Mouse (Mus musculus): ENCODE measurements around the gene Sfmbt2. TPM values are rescaled to one million over a fixed set of nuclear protein-coding genes. Genes with fewer than 3 reads are reported as not detected.

Gene Sfmbt2
- polyA plus RNA-seq, 1 experiment = 0.19 TPM

DNA sequence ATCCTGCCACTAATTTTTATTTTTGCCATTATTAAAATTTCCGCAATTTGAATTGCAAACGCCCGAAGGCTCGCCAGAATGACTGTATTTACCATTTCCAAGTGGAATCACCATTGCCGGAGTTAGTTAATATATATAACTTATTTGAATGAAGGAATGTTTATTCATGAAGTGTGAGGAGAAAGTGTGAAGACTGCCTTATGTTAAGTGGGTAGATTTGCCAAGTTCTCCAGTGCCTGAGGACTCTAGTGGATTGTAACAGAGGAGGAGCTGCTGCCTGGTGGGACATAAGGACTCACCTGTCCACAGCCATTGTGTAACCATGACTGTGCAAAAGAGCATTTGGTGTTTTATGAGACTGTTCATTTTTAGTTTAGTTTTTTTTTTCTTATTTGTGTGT lies 39.8 kb downstream of the Sfmbt2 start:
- Histone ChIP-seq H3K36me3 (ENCODE audit: control insufficient read depth, insufficient read depth) (no peaks in the 10 kb centered on the region), H3K4me2 (ENCODE audit: low read depth) (no peak overlapping the region), H3K4me3 (no peak overlapping the region), H3ac (ENCODE audit: control insufficient read depth, insufficient read length) (no peak overlapping the region), H3K27me3 (ENCODE audit: control insufficient read depth, insufficient read depth, insufficient read length) (no peaks in the 10 kb centered on the region), H3K79me2 (ENCODE audit: control insufficient read depth, insufficient read depth) (no peaks in the 10 kb centered on the region)
- TF ChIP-seq TCF3 (IDR thresholded peaks at IDR 0.05; ENCODE audit: insufficient read length, low read depth) = no peak
- no peak for TF ChIP-seq CEBPB (IDR thresholded peaks at IDR 0.05; ENCODE audit: insufficient read depth, poor library complexity, severe bottlenecking)
- TF ChIP-seq MYOG (IDR thresholded peaks at IDR 0.05; ENCODE audit: control insufficient read depth in 1 of 3, insufficient read depth in 1 of 3, insufficient read length in 2 of 3, low read depth in 2 of 3) = no peak
- no peak for TF ChIP-seq SRF (IDR thresholded peaks at IDR 0.05; ENCODE audit: control insufficient read depth, insufficient read length, low read depth)
- TF ChIP-seq POLR2A (IDR thresholded peaks at IDR 0.05; ENCODE audit: insufficient read length, low read depth) = no peak
- no peak for TF ChIP-seq E2F4 (IDR thresholded peaks at IDR 0.05; ENCODE audit: insufficient read depth)
- TF ChIP-seq MYOD1 (IDR thresholded peaks at IDR 0.05; ENCODE audit: control insufficient read depth in 1 of 3, insufficient read length in 2 of 3, low read depth in 2 of 3) = no peak
- TF ChIP-seq REST (IDR thresholded peaks at IDR 0.05; ENCODE audit: insufficient read depth, insufficient read length) = no peak
- TF ChIP-seq POLR2AphosphoS2 (IDR thresholded peaks at IDR 0.05; ENCODE audit: insufficient read length, low read depth) = no peak
- TF ChIP-seq MAX (IDR thresholded peaks at IDR 0.05; ENCODE audit: low read depth) = no peak
- TF ChIP-seq USF1 (IDR thresholded peaks at IDR 0.05; ENCODE audit: low read depth) = no peak
- no peak for TF ChIP-seq TCF12 (IDR thresholded peaks at IDR 0.05; ENCODE audit: insufficient read depth, poor library complexity, severe bottlenecking)

DNA sequence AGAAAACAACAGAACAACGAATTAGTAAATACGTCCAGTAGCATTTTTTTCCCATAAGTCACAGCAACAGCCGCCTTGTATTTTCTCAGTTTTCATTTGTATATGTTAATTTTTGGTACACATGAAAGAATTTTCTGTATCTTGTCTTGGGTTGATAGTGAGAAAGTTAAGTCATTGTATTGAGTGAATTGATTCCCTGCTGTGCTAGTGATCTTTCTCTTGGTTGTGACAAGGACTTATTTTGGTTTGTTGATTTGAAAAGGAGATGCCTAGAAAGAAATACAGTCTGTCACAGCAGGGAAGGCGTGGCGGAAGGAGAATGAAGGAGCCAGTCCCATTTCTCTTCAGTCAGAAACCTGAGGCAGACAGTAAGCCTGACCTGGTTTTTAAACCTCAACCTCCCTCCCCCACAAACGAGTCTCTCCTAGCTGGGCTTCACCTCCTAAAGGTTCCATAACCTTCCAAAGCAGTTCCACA lies 50.7 kb downstream of the Sfmbt2 start:
- no peak overlapping the region for H3K4me2 ChIP-seq (ENCODE audit: low read depth)
- no peak overlapping the region for H3ac ChIP-seq (ENCODE audit: control insufficient read depth, insufficient read length)
- TF ChIP-seq REST (IDR thresholded peaks at IDR 0.05; ENCODE audit: insufficient read depth, insufficient read length) = no peak
- TF ChIP-seq MAX (IDR thresholded peaks at IDR 0.05; ENCODE audit: low read depth) = no peak
- TF ChIP-seq TCF3 (IDR thresholded peaks at IDR 0.05; ENCODE audit: insufficient read length, low read depth) = no peak
- TF ChIP-seq TCF12 (IDR thresholded peaks at IDR 0.05; ENCODE audit: insufficient read depth, poor library complexity, severe bottlenecking) = no peak
- no peak for TF ChIP-seq MYOG (IDR thresholded peaks at IDR 0.05; ENCODE audit: control insufficient read depth in 1 of 3, insufficient read depth in 1 of 3, insufficient read length in 2 of 3, low read depth in 2 of 3)
- no peak for TF ChIP-seq POLR2AphosphoS2 (IDR thresholded peaks at IDR 0.05; ENCODE audit: insufficient read length, low read depth)
- no peak for TF ChIP-seq E2F4 (IDR thresholded peaks at IDR 0.05; ENCODE audit: insufficient read depth)
- no peaks in the 10 kb centered on the region for H3K36me3 ChIP-seq (ENCODE audit: control insufficient read depth, insufficient read depth)
- H3K27me3 ChIP-seq (ENCODE audit: control insufficient read depth, insufficient read depth, insufficient read length) = no peaks in the 10 kb centered on the region
- H3K79me2 ChIP-seq (ENCODE audit: control insufficient read depth, insufficient read depth) = no peaks in the 10 kb centered on the region
- H3K4me3 ChIP-seq = no peak overlapping the region

DNA sequence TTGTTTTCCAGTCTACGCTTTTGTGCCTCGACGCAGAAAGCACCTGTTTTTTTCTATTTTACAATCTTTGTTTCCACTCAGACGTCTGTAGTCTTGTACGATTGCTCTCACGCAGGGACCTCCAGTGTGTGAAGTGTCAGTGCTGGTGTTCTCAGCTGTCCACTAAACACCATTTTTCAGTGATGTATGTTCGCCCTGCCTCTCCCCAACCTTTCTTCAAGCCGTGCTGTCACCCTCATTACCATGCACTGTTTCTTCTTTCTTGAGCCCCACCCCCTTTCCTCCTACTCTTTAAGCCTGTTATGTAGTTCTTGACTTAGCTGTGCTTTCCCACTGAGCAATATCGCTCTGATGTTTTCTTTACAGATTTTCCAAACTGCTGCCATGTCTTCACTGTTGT lies 67.0 kb downstream of the Sfmbt2 start:
- H3K4me2 ChIP-seq (ENCODE audit: low read depth) = no peak overlapping the region
- no peaks in the 10 kb centered on the region for H3K79me2 ChIP-seq (ENCODE audit: control insufficient read depth, insufficient read depth)
- no peak overlapping the region for H3K4me3 ChIP-seq
- TF ChIP-seq TCF12 (IDR thresholded peaks at IDR 0.05; ENCODE audit: insufficient read depth, poor library complexity, severe bottlenecking) (no peak), MYOG (IDR thresholded peaks at IDR 0.05; ENCODE audit: control insufficient read depth in 1 of 3, insufficient read depth in 1 of 3, insufficient read length in 2 of 3, low read depth in 2 of 3) (no peak), CEBPB (IDR thresholded peaks at IDR 0.05; ENCODE audit: insufficient read depth, poor library complexity, severe bottlenecking) (no peak), POLR2A (IDR thresholded peaks at IDR 0.05; ENCODE audit: insufficient read length, low read depth) (no peak)
- H3ac ChIP-seq (ENCODE audit: control insufficient read depth, insufficient read length) = no peak overlapping the region
- H3K27me3 ChIP-seq (ENCODE audit: control insufficient read depth, insufficient read depth, insufficient read length) = no peaks in the 10 kb centered on the region
- H3K36me3 ChIP-seq (ENCODE audit: control insufficient read depth, insufficient read depth) = no peaks in the 10 kb centered on the region

DNA sequence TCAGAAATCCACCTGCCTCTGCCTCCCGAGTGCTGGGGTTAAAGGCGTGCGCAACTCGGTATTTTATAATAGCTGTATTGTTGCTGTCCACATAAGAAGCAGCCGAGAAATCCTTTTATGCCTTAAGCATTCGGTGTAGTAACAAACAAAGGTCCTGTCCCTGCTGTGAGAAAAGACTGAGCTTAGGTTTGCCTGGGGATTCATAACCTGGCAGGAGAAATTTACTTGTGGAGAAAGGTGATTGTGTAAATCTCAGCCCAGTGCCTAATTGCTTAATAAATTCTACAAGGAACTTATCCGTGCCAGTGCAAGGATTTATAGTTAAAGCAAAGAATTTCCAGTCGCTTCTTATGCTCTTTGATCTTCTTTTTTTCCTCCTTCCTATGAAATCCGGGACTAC lies 71.5 kb downstream of the Sfmbt2 start:
- Histone ChIP-seq H3K4me2 (ENCODE audit: low read depth) (no peak overlapping the region), H3K79me2 (ENCODE audit: control insufficient read depth, insufficient read depth) (no peaks in the 10 kb centered on the region), H3K27me3 (ENCODE audit: control insufficient read depth, insufficient read depth, insufficient read length) (no peaks in the 10 kb centered on the region), H3ac (ENCODE audit: control insufficient read depth, insufficient read length) (no peak overlapping the region), H3K4me3 (no peak overlapping the region), H3K36me3 (ENCODE audit: control insufficient read depth, insufficient read depth) (no peaks in the 10 kb centered on the region)
- TF ChIP-seq E2F4 (IDR thresholded peaks at IDR 0.05; ENCODE audit: insufficient read depth) = no peak
- no peak for TF ChIP-seq USF1 (IDR thresholded peaks at IDR 0.05; ENCODE audit: low read depth)
- TF ChIP-seq POLR2AphosphoS2 (IDR thresholded peaks at IDR 0.05; ENCODE audit: insufficient read length, low read depth) = no peak

DNA sequence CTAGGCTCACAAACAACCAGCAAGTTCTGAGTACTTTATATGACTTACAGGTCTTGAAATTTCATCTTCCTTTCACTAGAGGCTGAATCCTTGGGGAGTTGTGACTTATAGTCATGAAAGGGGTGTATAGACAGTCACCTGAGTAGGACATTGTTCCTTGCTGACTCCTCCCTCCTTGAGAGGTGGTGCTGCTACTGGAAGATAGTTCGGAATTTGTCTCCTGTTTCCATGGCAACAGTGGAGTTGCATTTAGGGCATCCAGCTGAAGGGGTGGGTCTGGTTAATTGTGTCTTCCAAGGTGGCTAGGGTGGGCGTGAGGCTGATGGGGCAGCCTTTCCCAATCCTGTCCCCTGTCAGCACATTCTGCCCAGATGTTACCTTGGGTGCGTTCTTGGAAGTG lies 83.3 kb downstream of the Sfmbt2 start:
- no peak overlapping the region for H3K4me3 ChIP-seq
- TF ChIP-seq POLR2AphosphoS2 (IDR thresholded peaks at IDR 0.05; ENCODE audit: insufficient read length, low read depth) = no peak
- no peak for TF ChIP-seq CEBPB (IDR thresholded peaks at IDR 0.05; ENCODE audit: insufficient read depth, poor library complexity, severe bottlenecking)
- no peak for TF ChIP-seq MAX (IDR thresholded peaks at IDR 0.05; ENCODE audit: low read depth)
- TF ChIP-seq TCF12 (IDR thresholded peaks at IDR 0.05; ENCODE audit: insufficient read depth, poor library complexity, severe bottlenecking) = no peak
- no peak for TF ChIP-seq TCF3 (IDR thresholded peaks at IDR 0.05; ENCODE audit: insufficient read length, low read depth)
- no peak for TF ChIP-seq MYOG (IDR thresholded peaks at IDR 0.05; ENCODE audit: control insufficient read depth in 1 of 3, insufficient read depth in 1 of 3, insufficient read length in 2 of 3, low read depth in 2 of 3)
- no peak for TF ChIP-seq SRF (IDR thresholded peaks at IDR 0.05; ENCODE audit: control insufficient read depth, insufficient read length, low read depth)
- no peak for TF ChIP-seq REST (IDR thresholded peaks at IDR 0.05; ENCODE audit: insufficient read depth, insufficient read length)
- no peak overlapping the region for H3ac ChIP-seq (ENCODE audit: control insufficient read depth, insufficient read length)
- H3K36me3 ChIP-seq (ENCODE audit: control insufficient read depth, insufficient read depth) = no peaks in the 10 kb centered on the region
- H3K27me3 ChIP-seq (ENCODE audit: control insufficient read depth, insufficient read depth, insufficient read length) = no peaks in the 10 kb centered on the region
- H3K4me2 ChIP-seq (ENCODE audit: low read depth) = no peak overlapping the region
- no peaks in the 10 kb centered on the region for H3K79me2 ChIP-seq (ENCODE audit: control insufficient read depth, insufficient read depth)

Data from myocyte (in vitro differentiated cells).